Mouse (Mus musculus) lung, adult 2 months (tissue): Measurements from ENCODE around the gene A630001G21Rik.

ENCODE experiments used
- CTCF ChIP-seq: fragments of 200-500 bp; IDR thresholded peaks from 2 replicates; pipeline ENCODE4 v1.5.1; 2011; ENCODE audit warnings: mild to moderate bottlenecking, low read length, control low read depth; ENCODE audit not compliant: insufficient read depth
- POLR2A ChIP-seq: fragments of 200-500 bp; IDR thresholded peaks from 2 replicates; pipeline ENCODE4 v1.6.1; 2011; ENCODE audit warnings: low read depth, mild to moderate bottlenecking, control low read depth, low read length, borderline replicate concordance; ENCODE audit errors: extremely low read depth

DNA sequence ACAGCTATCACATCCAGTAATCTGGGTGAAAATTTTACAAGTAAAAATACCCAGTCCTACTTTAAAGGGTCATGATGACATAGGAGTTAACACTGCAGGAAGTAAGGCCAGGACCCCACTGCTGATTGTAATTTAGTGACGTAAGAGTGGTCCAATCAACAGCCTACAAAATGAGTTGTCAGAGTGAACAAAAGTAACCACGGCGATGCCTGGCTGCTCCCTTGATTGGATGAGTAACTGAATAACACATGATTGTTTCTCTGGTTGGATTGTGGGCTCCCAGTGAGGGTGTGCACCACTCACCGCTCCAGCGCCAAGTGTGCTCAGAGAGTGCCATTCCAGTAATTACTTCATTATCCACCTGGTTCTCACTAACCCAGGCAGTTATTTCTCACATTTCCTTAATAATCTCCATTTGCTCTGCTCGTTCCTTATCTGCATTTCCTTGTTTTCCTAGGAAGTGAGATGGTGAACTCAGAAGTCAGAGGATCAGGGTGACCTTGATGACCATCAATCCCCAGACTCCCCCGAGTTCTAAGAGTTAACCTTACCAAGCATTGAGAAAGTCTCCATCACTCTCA lies 61.9 kb downstream of the A630001G21Rik start:
- TF ChIP-seq CTCF: no peak
- no peak for TF ChIP-seq POLR2A
